Mouse (Mus musculus): ENCODE measurements around the gene Zdhhc6.

DNA sequence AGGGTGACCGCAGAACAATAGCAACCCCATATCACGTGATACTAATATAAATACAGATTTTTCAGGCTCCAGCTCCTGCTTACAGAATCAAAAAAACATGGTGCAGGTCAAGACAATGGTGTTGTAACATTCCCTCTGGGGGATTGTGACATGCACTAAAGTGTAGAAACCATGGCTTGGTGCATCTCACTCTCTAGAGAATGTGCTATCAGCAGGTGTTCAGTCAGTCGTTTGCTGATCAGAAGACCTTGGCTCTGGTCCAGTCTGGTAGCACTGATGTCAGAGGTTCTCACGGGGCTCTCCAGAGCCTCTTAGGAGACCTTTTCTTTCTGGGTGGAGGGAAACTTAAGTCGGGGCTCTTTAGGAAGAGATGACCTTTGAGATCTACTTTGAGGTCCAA lies 65.4 kb downstream of the Zdhhc6 start:
- TF ChIP-seq CTCF (IDR thresholded peaks at IDR 0.05; ENCODE audit: borderline replicate concordance, insufficient read depth, low read depth, low read length) (no peak), POLR2A (IDR thresholded peaks at IDR 0.05; ENCODE audit: borderline replicate concordance, insufficient read depth, low read length) (no peak)
